In the genomic region with DNA sequence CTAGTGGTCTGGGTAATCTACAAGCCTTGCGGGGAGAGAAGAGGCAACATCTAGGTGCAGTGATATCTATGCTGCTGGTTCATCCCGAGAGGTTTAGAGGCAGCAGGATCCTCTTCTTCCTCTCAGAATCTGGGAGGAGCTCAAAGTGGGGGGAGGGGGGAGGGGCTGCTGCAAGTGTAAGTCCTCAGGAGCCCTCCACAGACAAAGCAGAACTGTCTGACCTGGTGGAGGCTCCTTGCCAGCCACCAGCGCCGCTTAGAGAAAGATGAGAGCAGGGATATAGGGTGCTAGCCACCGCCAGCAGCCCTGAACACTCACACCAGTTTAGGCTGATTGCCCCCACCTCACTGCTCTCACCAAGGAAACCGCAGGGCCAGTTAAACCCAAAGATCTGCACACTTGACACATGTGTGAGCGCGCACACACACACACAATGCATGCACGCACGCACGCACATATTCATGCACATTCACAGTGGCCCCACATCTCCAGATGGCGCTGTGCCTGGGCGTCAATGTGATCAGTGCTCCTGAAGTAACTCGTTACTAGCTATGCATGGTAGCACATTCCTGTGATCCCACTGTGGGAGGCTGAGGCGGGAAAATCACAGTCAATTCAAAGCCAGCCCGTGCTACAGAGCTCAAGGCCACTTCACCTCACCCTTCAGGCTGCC, we compare ENCODE assay signal across 16 mouse cellular contexts. TPM values are rescaled to one million over a fixed set of nuclear protein-coding genes. Genes with fewer than 3 reads are reported as not detected.
DNase-seq lines count a peak whose midpoint lies in the region; ATAC-seq lines count a peak whose summit lies in the region.
"Had no signal": no experiment of that assay in that cellular context is flagged by ENCODE, and none has a peak within 500 bp of the region (broad histone marks: within the 10 kb centered on the region; RNA-seq: fewer than 3 reads in every experiment).

No protein-coding gene starts in this region.

- 66% methylated on average over 16 of the region's 16 CpGs for WGBS in hindbrain, embryonic 15.5 days
- WGBS in hindbrain, embryonic 16.5 days: 69% methylated on average over 16 of the region's 16 CpGs

- ATAC-seq in hindbrain, embryonic 15.5 days (ENCODE audit: low FRiP score, low read depth): peak; percentile 51; the same call in 1 of the 2 replicates
- no peak for ATAC-seq in hindbrain, embryonic 16.5 days
- no peak for ATAC-seq in megakaryocyte, adult 5-6 weeks (ENCODE audit: poor library complexity, severe bottlenecking)
- ATAC-seq: activated CD4-positive, CD25-positive, alpha-beta regulatory T cell, adult 4 months; inflammation-experienced regulatory T-cells, adult 6 months; lung, postnatal 0 days had no signal

- H3K27ac ChIP-seq in hindbrain, embryonic 15.5 days (replicated peaks): no peak overlapping the region
- H3K27ac ChIP-seq in hindbrain, embryonic 16.5 days (ENCODE audit: low read depth, low read length): no peak overlapping the region
- H3K27ac ChIP-seq: embryonic facial prominence, embryonic 13.5 days had no signal

- H3K4me1 ChIP-seq in hindbrain, embryonic 15.5 days (replicated peaks): peaks cover 4% of the 10 kb centered on the region; the same call in 1 of the 2 replicates
- peaks cover 5% of the 10 kb centered on the region for H3K4me1 ChIP-seq in hindbrain, embryonic 16.5 days (ENCODE audit: control insufficient read depth, insufficient read depth, low read depth, low read length)
- peaks cover 27% of the 10 kb centered on the region for H3K4me1 ChIP-seq in megakaryocyte, embryonic 14.5 days

- DNase-seq in R1 (ENCODE audit: low read depth, low spot score): peak; percentile 75
- DNase-seq in right cerebral cortex, postnatal 4 days: peak; percentile 30
- no peak for DNase-seq in spleen, postnatal 4 days (ENCODE audit: low spot score in 2 of 2)
- DNase-seq: adrenal gland, postnatal 36 days; gastrocnemius, postnatal 14 days; heart, postnatal 14 days; kidney, postnatal 10 days had no signal

- H3K36me3 ChIP-seq in hindbrain, embryonic 15.5 days: no peaks in the 10 kb centered on the region
- H3K36me3 ChIP-seq in hindbrain, embryonic 16.5 days (ENCODE audit: control insufficient read depth, insufficient read depth, low read length): no peaks in the 10 kb centered on the region
- peaks cover 4% of the 10 kb centered on the region for H3K36me3 ChIP-seq in megakaryocyte, embryonic 14.5 days (replicated peaks; ENCODE audit: low read length)
- H3K36me3 ChIP-seq: embryonic facial prominence, embryonic 13.5 days had no signal

- H3K9ac ChIP-seq in hindbrain, embryonic 15.5 days: no peak overlapping the region
- no peak overlapping the region for H3K9ac ChIP-seq in hindbrain, embryonic 16.5 days (ENCODE audit: low read depth, low read length)
- H3K9ac ChIP-seq: embryonic facial prominence, embryonic 13.5 days had no signal

- no peaks in the 10 kb centered on the region for H3K9me3 ChIP-seq in hindbrain, embryonic 15.5 days
- no peaks in the 10 kb centered on the region for H3K9me3 ChIP-seq in hindbrain, embryonic 16.5 days (ENCODE audit: control insufficient read depth, low read length)
- H3K9me3 ChIP-seq in megakaryocyte, embryonic 14.5 days: peaks cover 17% of the 10 kb centered on the region
- H3K9me3 ChIP-seq: embryonic facial prominence, embryonic 13.5 days had no signal

- H3K4me3 ChIP-seq in hindbrain, embryonic 15.5 days: no peak overlapping the region
- H3K4me3 ChIP-seq in hindbrain, embryonic 16.5 days (ENCODE audit: low read length): no peak overlapping the region
- peak overlapping the region; percentile 19 for H3K4me3 ChIP-seq in megakaryocyte, embryonic 14.5 days (replicated peaks)
- H3K4me3 ChIP-seq: embryonic facial prominence, embryonic 13.5 days had no signal

- H3K27me3 ChIP-seq in hindbrain, embryonic 15.5 days: no peaks in the 10 kb centered on the region
- no peaks in the 10 kb centered on the region for H3K27me3 ChIP-seq in hindbrain, embryonic 16.5 days (replicated peaks; ENCODE audit: control insufficient read depth, insufficient read depth, low read length)
- peaks cover 39% of the 10 kb centered on the region for H3K27me3 ChIP-seq in megakaryocyte, embryonic 14.5 days (replicated peaks)
- H3K27me3 ChIP-seq: embryonic facial prominence, embryonic 13.5 days had no signal

- no peak overlapping the region for H3K4me2 ChIP-seq in hindbrain, embryonic 15.5 days
- no peak overlapping the region for H3K4me2 ChIP-seq in hindbrain, embryonic 16.5 days (ENCODE audit: low read length)
- H3K4me2 ChIP-seq: embryonic facial prominence, embryonic 13.5 days had no signal

RNA-seq across cellular contexts. Expression of a gene that starts 15.4 kb away (rescaled TPM):
- 12.2 and 12.3 TPM in 2 replicates for polyA plus RNA-seq in hindbrain, embryonic 15.5 days (2015; fragmentation: Nextera tagmentation; extraction: Ambion mirVana)
- 9.7 and 10.5 TPM in 2 replicates for polyA plus RNA-seq in hindbrain, embryonic 16.5 days (2015; fragmentation: Nextera tagmentation; extraction: Ambion mirVana)
- 35.2 and 80.6 TPM in 2 replicates for polyA plus RNA-seq in megakaryocyte, embryonic 14.5 days (2012; ENCODE audit: insufficient read depth, low replicate concordance)
- 113 and 119 TPM in 2 replicates for total RNA-seq in megakaryocyte, adult 5-6 weeks (2015)
- total RNA-seq in megakaryocyte, adult 5-6 weeks (2017): 133 and 138 TPM in 2 replicates

RNA-seq across cellular contexts. Expression of a gene that starts 24.4 kb away (rescaled TPM):
- 23.3 and 27.4 TPM in 2 replicates for polyA plus RNA-seq in hindbrain, embryonic 15.5 days (2015; fragmentation: Nextera tagmentation; extraction: Ambion mirVana)
- 23.5 and 27.7 TPM in 2 replicates for polyA plus RNA-seq in hindbrain, embryonic 16.5 days (2015; fragmentation: Nextera tagmentation; extraction: Ambion mirVana)
- 0.04 TPM in 1 of 2 replicates, not detected in the other for polyA plus RNA-seq in megakaryocyte, embryonic 14.5 days (2012; ENCODE audit: insufficient read depth, low replicate concordance)
- 0.21 and 0.91 TPM in 2 replicates for total RNA-seq in megakaryocyte, adult 5-6 weeks (2015)
- 0.49 and 0.51 TPM in 2 replicates for total RNA-seq in megakaryocyte, adult 5-6 weeks (2017)

RNA-seq across cellular contexts. Expression of a gene that starts 42.4 kb away (rescaled TPM):
- polyA plus RNA-seq in hindbrain, embryonic 15.5 days (2015; fragmentation: Nextera tagmentation; extraction: Ambion mirVana): 1.6 and 1.8 TPM in 2 replicates
- polyA plus RNA-seq in hindbrain, embryonic 16.5 days (2015; fragmentation: Nextera tagmentation; extraction: Ambion mirVana): 1.2 and 1.4 TPM in 2 replicates
- polyA plus RNA-seq in megakaryocyte, embryonic 14.5 days (2012; ENCODE audit: insufficient read depth, low replicate concordance): not detected in 2 replicates
- not detected in 2 replicates for total RNA-seq in megakaryocyte, adult 5-6 weeks (2015)
- not detected in 2 replicates for total RNA-seq in megakaryocyte, adult 5-6 weeks (2017)
- polyA plus RNA-seq: C2C12 had no signal

Comparison
In these comparisons a context has a peak if more than half of its experiments do, and no peak if none do; other contexts are left out.
1. DNase-seq: peak in R1 (single experiment) and right cerebral cortex, postnatal 4 days (single experiment); none in spleen, postnatal 4 days (0 of 2).
2. RNA of a gene that starts 24.4 kb away (polyA plus RNA-seq): 23.3 to 27.4 TPM in hindbrain, embryonic 15.5 days and 23.5 to 27.7 TPM in hindbrain, embryonic 16.5 days; 0.04 TPM in megakaryocyte, embryonic 14.5 days; every median in the first group is over 10 times any median in the second.